Mouse (Mus musculus): Measurements from ENCODE around the gene Rmdn3.

DNA sequence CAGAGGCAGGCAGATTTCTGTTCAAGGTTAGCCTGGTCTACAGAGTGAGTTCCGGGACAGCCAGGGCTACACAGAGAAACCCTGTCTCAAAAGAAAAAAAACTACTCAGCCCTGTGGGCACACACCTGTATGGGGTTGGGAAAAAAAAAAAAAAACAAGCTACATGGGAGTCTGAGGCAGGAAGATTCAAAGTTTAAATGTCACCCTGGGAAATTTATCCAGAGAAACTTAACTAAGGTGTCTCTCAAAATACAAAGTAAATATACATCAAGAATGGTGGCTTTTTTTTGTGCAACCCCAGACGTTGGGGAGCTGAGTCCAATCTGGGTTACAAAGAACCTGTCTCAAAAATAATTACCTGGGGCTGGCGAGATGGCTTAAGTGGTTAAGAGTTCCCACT lies 45.8 kb downstream of the Rmdn3 start:
- TF ChIP-seq POLR2A (IDR thresholded peaks at IDR 0.05; ENCODE audit: borderline replicate concordance, control insufficient read depth, low read depth, low read length) (no peak), CTCF (IDR thresholded peaks at IDR 0.05; ENCODE audit: control insufficient read depth, insufficient read depth, low read length) (no peak)
